Mouse (Mus musculus): ENCODE measurements at regions not wholly inside any gene's neighbourhood (a gene's known extent, or its start where the extent isn't known, plus 50 kb on each side); places are given as distances from the start of the nearest gene placed in this dataset.
"Not testable (repeated sequence)": the region's sequence is repeated elsewhere in the genome, so short reads cannot be mapped to it uniquely, and the experiment has no call there.

DNA sequence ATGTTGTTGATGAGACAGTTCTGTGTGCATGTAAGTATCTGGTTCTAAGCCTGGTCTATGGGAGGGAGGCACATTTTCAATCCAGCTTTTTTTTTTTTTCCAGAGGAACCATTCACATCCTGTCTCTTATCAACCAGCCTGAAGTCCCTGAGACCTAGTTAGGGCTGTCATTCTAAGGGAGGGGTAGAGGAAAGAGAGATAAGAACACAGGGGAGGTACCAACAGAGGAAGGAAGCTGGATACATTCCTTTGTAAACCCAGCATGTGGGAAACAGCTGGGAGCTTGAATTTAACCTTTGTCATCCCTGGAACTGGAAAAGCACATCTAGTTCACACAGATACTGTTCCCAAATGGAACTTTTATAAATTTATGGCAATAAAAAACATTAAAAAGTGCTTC is 351.0 kb upstream of the Adamts5 start:
- no peaks in the 10 kb centered on the region for H3K9me3 ChIP-seq
- no peak overlapping the region for H3K27ac ChIP-seq
- H3K4me2 ChIP-seq, result no peak overlapping the region
- no peaks in the 10 kb centered on the region for H3K36me3 ChIP-seq
- H3K27me3 ChIP-seq, result no peaks in the 10 kb centered on the region
- H3K9ac ChIP-seq (replicated peaks), result no peak overlapping the region
- no peak for ATAC-seq (ENCODE audit: insufficient number of reproducible peaks, insufficient read depth, low FRiP score, low TSS enrichment, low read depth)
- no peak overlapping the region for H3K4me3 ChIP-seq (replicated peaks)
- no peaks in the 10 kb centered on the region for H3K4me1 ChIP-seq (replicated peaks)

DNA sequence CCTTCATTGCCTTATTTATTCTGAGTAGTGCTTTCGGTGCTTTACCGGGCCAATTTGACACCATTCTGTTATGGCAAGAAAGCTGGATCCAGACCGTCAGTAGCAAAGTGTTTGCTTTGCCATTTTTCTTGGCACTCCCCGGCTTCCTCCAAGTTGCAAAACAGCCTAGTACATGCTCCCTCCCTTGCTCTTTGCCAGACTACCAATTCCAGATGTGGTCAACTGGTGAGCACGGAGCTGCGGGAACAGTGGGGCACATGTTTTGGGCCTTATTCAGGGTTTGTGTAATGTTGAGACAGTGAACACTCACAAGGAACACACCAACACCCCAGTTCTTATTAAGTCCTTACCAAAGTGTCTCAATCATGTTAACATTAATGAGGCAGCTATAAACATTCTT is 348.4 kb upstream of the Adamts5 start:
- Histone ChIP-seq H3K27me3 (no peaks in the 10 kb centered on the region), H3K9me3 (no peaks in the 10 kb centered on the region), H3K4me2 (no peak overlapping the region), H3K4me3 (replicated peaks) (no peak overlapping the region), H3K27ac (no peak overlapping the region), H3K36me3 (no peaks in the 10 kb centered on the region), H3K4me1 (replicated peaks) (no peaks in the 10 kb centered on the region), H3K9ac (replicated peaks) (no peak overlapping the region)
- WGBS, result 76% methylated on average over 6 of the region's 6 CpGs
- ATAC-seq (ENCODE audit: insufficient number of reproducible peaks, insufficient read depth, low FRiP score, low TSS enrichment, low read depth), result no peak

- ATAC-seq (ENCODE audit: insufficient number of reproducible peaks, insufficient read depth, low FRiP score, low TSS enrichment, low read depth), result no peak
- H3K27ac ChIP-seq, result no peak overlapping the region
- H3K4me1 ChIP-seq (replicated peaks), result no peaks in the 10 kb centered on the region
- H3K4me3 ChIP-seq (replicated peaks), result no peak overlapping the region
- no peaks in the 10 kb centered on the region for H3K36me3 ChIP-seq
- no peak overlapping the region for H3K9ac ChIP-seq (replicated peaks)
- no peak overlapping the region for H3K4me2 ChIP-seq
- 14% methylated on average over 2 of the region's 2 CpGs for WGBS
- no peaks in the 10 kb centered on the region for H3K9me3 ChIP-seq
- no peaks in the 10 kb centered on the region for H3K27me3 ChIP-seq
Measured at GRCm38 (mm10) chr16:86244191-86244590, 342.6 kb upstream of the Adamts5 start.

DNA sequence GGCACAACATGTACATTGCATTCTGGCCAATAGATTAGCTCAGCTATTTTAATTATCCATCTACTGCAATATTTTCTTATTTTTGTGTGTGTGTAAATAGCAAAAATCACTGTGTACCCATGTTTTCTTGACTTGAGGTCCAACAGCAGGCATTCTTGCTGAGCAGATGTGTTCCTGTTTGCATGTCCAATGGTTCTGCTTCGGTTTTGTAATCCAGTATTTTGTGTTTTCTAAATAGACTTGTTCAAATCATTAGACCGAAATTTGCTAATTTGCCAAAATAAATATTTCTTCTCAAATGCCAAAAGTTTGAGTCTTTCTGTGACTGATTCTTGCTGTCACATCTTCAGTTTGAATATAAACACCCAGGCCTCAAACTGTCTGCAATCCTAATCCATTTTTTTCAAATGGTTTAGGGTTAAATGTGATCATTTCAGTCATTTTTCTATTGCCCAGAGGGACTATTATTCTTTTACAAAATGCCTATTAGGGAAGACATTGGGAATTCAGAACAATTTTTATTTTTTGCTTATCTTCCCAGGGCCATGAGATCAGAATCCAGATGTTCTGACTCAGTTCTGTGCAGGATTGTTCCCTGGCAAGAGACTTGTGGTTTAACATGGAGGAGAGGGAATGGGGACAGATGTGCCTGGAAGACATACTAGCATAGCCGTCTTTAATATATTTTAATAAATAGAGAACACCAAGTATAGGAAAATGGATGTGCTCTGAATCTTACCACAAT is 341.3 kb upstream of the Adamts5 start:
- ATAC-seq (ENCODE audit: insufficient number of reproducible peaks, insufficient read depth, low FRiP score, low TSS enrichment, low read depth), result no peak
- H3K4me2 ChIP-seq, result no peak overlapping the region
- no peaks in the 10 kb centered on the region for H3K36me3 ChIP-seq
- 86% methylated on average over 3 of the region's 3 CpGs for WGBS
- H3K27ac ChIP-seq, result no peak overlapping the region
- no peaks in the 10 kb centered on the region for H3K4me1 ChIP-seq (replicated peaks)
- H3K9me3 ChIP-seq, result no peaks in the 10 kb centered on the region
- H3K9ac ChIP-seq (replicated peaks), result no peak overlapping the region
- H3K27me3 ChIP-seq, result no peaks in the 10 kb centered on the region
- no peak overlapping the region for H3K4me3 ChIP-seq (replicated peaks)

GRCm38 (mm10) chr16:86222997-86223396 is 321.4 kb upstream of the Adamts5 start:
- no peak overlapping the region for H3K4me2 ChIP-seq
- H3K27ac ChIP-seq, result no peak overlapping the region
- H3K9me3 ChIP-seq, result no peaks in the 10 kb centered on the region
- H3K4me3 ChIP-seq (replicated peaks), result no peak overlapping the region
- no peaks in the 10 kb centered on the region for H3K4me1 ChIP-seq (replicated peaks)
- no peaks in the 10 kb centered on the region for H3K27me3 ChIP-seq
- H3K9ac ChIP-seq (replicated peaks), result no peak overlapping the region
- H3K36me3 ChIP-seq, result no peaks in the 10 kb centered on the region
- 67% methylated on average over 3 of the region's 3 CpGs for WGBS
- ATAC-seq (ENCODE audit: insufficient number of reproducible peaks, insufficient read depth, low FRiP score, low TSS enrichment, low read depth), result no peak

DNA sequence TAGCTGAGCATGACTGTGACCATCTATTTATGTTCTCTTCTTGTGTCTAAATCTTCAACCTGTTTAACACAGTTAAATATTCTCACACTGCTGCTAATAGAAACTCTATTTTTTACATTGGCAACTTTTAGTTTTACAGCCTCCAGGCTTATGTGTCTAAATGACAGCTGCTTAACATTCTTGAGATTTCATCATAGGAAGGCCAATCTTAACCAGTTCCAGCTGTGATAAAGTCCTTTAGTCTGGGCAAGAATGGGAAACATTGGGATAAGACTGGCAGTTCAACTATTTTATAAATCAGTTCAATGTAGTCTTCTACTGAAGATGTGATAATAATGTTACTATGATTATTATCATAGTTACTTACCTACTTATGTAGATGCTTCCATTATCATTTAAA is 308.9 kb upstream of the Adamts5 start:
- H3K9me3 ChIP-seq, result no peaks in the 10 kb centered on the region
- no peaks in the 10 kb centered on the region for H3K4me1 ChIP-seq (replicated peaks)
- H3K27ac ChIP-seq, result no peak overlapping the region
- H3K27me3 ChIP-seq, result no peaks in the 10 kb centered on the region
- H3K4me3 ChIP-seq (replicated peaks), result no peak overlapping the region
- H3K36me3 ChIP-seq, result no peaks in the 10 kb centered on the region
- no peak overlapping the region for H3K9ac ChIP-seq (replicated peaks)
- ATAC-seq (ENCODE audit: insufficient number of reproducible peaks, insufficient read depth, low FRiP score, low TSS enrichment, low read depth), result no peak
- no peak overlapping the region for H3K4me2 ChIP-seq

- H3K27me3 ChIP-seq, result no peaks in the 10 kb centered on the region
- H3K4me2 ChIP-seq, result no peak overlapping the region
- H3K27ac ChIP-seq, result no peak overlapping the region
- H3K9ac ChIP-seq (replicated peaks), result no peak overlapping the region
- no peaks in the 10 kb centered on the region for H3K9me3 ChIP-seq
- no peak overlapping the region for H3K4me3 ChIP-seq (replicated peaks)
- no peaks in the 10 kb centered on the region for H3K36me3 ChIP-seq
- no peaks in the 10 kb centered on the region for H3K4me1 ChIP-seq (replicated peaks)
- no peak for ATAC-seq (ENCODE audit: insufficient number of reproducible peaks, insufficient read depth, low FRiP score, low TSS enrichment, low read depth)
Measured at GRCm38 (mm10) chr16:86209319-86209718, 307.7 kb upstream of the Adamts5 start.

- Histone ChIP-seq H3K36me3 (no peaks in the 10 kb centered on the region), H3K9ac (replicated peaks) (no peak overlapping the region), H3K9me3 (no peaks in the 10 kb centered on the region), H3K4me2 (no peak overlapping the region), H3K27me3 (no peaks in the 10 kb centered on the region), H3K4me3 (replicated peaks) (no peak overlapping the region), H3K27ac (no peak overlapping the region), H3K4me1 (replicated peaks) (no peaks in the 10 kb centered on the region)
- 68% methylated on average over 1 of the region's 1 CpGs for WGBS
- no peak for ATAC-seq (ENCODE audit: insufficient number of reproducible peaks, insufficient read depth, low FRiP score, low TSS enrichment, low read depth)
Measured at GRCm38 (mm10) chr16:86189874-86190273, 288.2 kb upstream of the Adamts5 start.

GRCm38 (mm10) chr16:86188966-86189365 is 287.3 kb upstream of the Adamts5 start:
- Histone ChIP-seq H3K4me2 (no peak overlapping the region), H3K9me3 (no peaks in the 10 kb centered on the region), H3K36me3 (no peaks in the 10 kb centered on the region), H3K4me1 (replicated peaks) (no peaks in the 10 kb centered on the region), H3K27me3 (no peaks in the 10 kb centered on the region), H3K27ac (no peak overlapping the region), H3K9ac (replicated peaks) (no peak overlapping the region), H3K4me3 (replicated peaks) (no peak overlapping the region)
- 83% methylated on average over 3 of the region's 3 CpGs for WGBS
- ATAC-seq (ENCODE audit: insufficient number of reproducible peaks, insufficient read depth, low FRiP score, low TSS enrichment, low read depth), result no peak

DNA sequence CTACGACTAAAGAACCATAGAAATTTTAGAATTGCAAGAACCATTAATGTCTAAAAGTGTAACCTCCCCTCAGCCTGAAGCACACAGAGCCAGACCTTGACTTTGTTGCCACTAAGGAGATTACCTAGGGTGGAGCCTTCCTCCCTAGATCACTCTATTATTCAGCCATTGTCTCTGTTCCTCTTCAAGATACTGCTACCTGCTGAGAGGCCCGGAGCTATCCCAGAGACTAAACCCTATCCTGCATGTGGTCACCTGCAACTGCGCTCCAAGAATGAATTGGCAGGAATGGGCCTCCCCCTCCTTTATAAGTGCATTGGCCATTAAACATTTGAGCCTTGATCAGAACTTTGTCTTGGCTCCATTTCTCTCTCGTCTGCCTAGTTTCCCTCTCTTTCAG is 286.0 kb upstream of the Adamts5 start:
- H3K27me3 ChIP-seq; H3K36me3 ChIP-seq; H3K27ac ChIP-seq; H3K9me3 ChIP-seq; ATAC-seq (ENCODE audit: insufficient number of reproducible peaks, insufficient read depth, low FRiP score, low TSS enrichment, low read depth); H3K4me3 ChIP-seq (replicated peaks); H3K4me1 ChIP-seq (replicated peaks); H3K9ac ChIP-seq (replicated peaks); H3K4me2 ChIP-seq: not testable (repeated sequence)
- WGBS, result 70% methylated on average over 4 of the region's 4 CpGs

GRCm38 (mm10) chr16:86159021-86159815 is 257.6 kb upstream of the Adamts5 start:
- no peaks in the 10 kb centered on the region for H3K27me3 ChIP-seq
- H3K9ac ChIP-seq (replicated peaks), result no peak overlapping the region
- H3K4me1 ChIP-seq (replicated peaks), result no peaks in the 10 kb centered on the region
- no peak overlapping the region for H3K4me3 ChIP-seq (replicated peaks)
- no peak overlapping the region for H3K27ac ChIP-seq
- WGBS, result 87% methylated on average over 4 of the region's 4 CpGs
- ATAC-seq (ENCODE audit: insufficient number of reproducible peaks, insufficient read depth, low FRiP score, low TSS enrichment, low read depth), result no peak
- no peak overlapping the region for H3K4me2 ChIP-seq
- H3K36me3 ChIP-seq, result no peaks in the 10 kb centered on the region
- H3K9me3 ChIP-seq, result no peaks in the 10 kb centered on the region

DNA sequence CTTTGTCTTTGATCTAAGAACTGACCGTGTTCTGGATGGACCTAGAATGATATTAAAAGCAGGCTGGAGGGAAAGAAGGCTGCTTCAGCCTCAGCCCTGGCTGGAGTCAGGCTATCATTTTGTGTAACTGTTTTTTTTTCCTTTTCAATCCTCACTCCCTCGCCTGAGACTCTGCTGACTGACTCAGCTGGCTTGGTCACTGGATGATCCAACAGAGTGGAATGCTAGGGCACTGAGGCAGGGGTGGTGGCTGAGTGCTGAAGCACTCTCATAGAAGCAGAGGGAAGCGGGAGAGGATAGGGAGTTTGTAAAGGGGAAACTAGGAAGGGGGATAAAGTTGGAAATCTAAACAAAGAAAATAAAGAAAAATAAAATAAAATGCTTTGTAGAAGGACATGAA is 236.5 kb upstream of the Adamts5 start:
- no peak for ATAC-seq (ENCODE audit: insufficient number of reproducible peaks, insufficient read depth, low FRiP score, low TSS enrichment, low read depth)
- Histone ChIP-seq H3K9ac (replicated peaks) (no peak overlapping the region), H3K9me3 (no peaks in the 10 kb centered on the region), H3K4me2 (no peak overlapping the region), H3K4me3 (replicated peaks) (no peak overlapping the region), H3K36me3 (no peaks in the 10 kb centered on the region), H3K27me3 (no peaks in the 10 kb centered on the region), H3K27ac (no peak overlapping the region), H3K4me1 (replicated peaks) (no peaks in the 10 kb centered on the region)
- WGBS, result 63% methylated on average over 3 of the region's 3 CpGs
